Mouse (Mus musculus): ENCODE results near the gene Chchd3. TPM values are rescaled to one million over a fixed set of nuclear protein-coding genes. Genes with fewer than 3 reads are reported as not detected.

Gene Chchd3
- polyA plus RNA-seq, 1 experiment: 68.9 TPM

DNA sequence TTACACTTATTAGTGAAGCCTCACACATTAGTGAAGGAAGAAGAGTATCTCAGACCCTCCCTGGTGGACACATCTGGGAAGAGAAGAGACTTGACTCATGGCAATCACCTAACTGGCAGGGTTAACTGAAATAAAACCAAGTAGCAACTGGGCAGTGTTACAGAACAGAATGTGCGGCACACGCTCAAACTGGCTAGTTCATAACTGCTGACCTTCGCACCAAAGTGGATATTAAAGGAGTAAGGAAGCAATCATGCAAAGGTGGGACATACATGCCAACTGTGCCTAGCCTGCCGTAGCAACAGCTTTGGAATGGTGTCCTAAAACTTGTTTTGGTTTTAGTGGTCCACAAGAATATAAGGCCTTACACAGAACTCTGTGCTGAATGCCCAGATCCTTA, 169.3 kb downstream of the Chchd3 start:
- Histone ChIP-seq H3K4me1 (replicated peaks; ENCODE audit: control insufficient read depth, insufficient read depth, low read length) (no peaks in the 10 kb centered on the region), H3K27ac (ENCODE audit: control insufficient read depth, insufficient read depth, low read length) (no peak overlapping the region), H3K36me3 (ENCODE audit: control insufficient read depth, insufficient read depth, low read length) (no peaks in the 10 kb centered on the region), H3K27me3 (ENCODE audit: control insufficient read depth, insufficient read depth, low read length) (no peaks in the 10 kb centered on the region), H3K4me3 (ENCODE audit: control insufficient read depth, insufficient read depth, low read length) (no peak overlapping the region)
- TF ChIP-seq POLR2A (IDR thresholded peaks at IDR 0.05; ENCODE audit: control insufficient read depth, extremely low read depth, insufficient read depth, low read length, poor library complexity) (no peak), CTCF (IDR thresholded peaks at IDR 0.05; ENCODE audit: borderline replicate concordance, control insufficient read depth, extremely low read depth, insufficient read depth, low read length, poor library complexity) (no peak)
- 96% methylated on average over 4 of the region's 4 CpGs for WGBS
- DNase-seq: no peak

DNA sequence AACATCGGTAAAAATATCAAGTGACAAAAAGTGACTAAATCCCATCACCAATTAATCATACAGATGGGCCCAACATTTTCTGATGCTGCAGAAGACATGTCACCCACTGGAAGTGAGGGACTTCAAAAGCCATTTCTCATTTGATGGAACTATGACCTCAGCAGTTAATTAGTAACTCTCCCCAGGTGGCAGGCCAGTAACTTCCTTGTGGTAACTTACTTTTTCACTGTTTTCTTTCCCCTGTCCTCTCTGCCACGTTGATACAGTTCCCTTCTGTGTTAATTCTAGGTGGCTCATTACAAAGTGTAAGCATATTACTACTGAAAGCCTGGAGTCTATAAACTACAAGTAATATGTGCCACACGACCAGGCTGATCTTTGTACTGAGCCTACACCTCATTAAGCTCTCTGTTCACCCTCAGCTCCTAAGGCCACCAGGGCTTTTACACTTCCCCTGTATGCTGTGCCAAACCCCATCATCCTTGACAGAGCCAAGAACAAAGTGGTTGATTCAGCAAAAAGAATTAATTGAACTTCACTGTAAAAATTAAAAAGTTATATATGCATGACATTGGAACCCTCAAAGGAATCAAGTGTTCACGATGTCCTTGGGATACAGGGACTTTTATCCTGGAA, 171.0 kb downstream of the Chchd3 start:
- Histone ChIP-seq H3K27me3 (ENCODE audit: control insufficient read depth, insufficient read depth, low read length) (no peaks in the 10 kb centered on the region), H3K4me1 (replicated peaks; ENCODE audit: control insufficient read depth, insufficient read depth, low read length) (no peaks in the 10 kb centered on the region), H3K27ac (ENCODE audit: control insufficient read depth, insufficient read depth, low read length) (no peak overlapping the region), H3K4me3 (ENCODE audit: control insufficient read depth, insufficient read depth, low read length) (no peak overlapping the region), H3K36me3 (ENCODE audit: control insufficient read depth, insufficient read depth, low read length) (no peaks in the 10 kb centered on the region)
- no peak for TF ChIP-seq POLR2A (IDR thresholded peaks at IDR 0.05; ENCODE audit: control insufficient read depth, extremely low read depth, insufficient read depth, low read length, poor library complexity)
- no peak for TF ChIP-seq CTCF (IDR thresholded peaks at IDR 0.05; ENCODE audit: borderline replicate concordance, control insufficient read depth, extremely low read depth, insufficient read depth, low read length, poor library complexity)
- 78% methylated on average over 4 of the region's 4 CpGs for WGBS
- no peak for DNase-seq

DNA sequence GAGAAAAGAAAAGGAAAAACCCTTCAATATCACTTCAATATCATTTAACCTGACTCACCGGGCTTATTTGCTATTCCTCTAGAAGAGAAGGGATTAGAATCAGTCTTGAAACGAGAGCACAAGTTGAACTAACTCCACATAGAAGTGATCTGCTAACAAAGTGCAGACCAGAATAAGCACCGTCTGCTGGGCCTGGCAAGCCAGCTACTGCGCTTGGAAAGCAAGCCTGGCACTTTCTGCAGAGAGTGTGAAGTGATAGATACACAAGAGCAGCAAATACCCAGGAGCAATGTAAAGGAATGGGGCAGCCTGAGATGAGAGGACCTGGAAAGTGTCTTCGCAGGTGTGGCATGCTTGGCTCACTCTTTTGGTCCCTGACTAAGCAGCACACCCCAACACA, 181.5 kb downstream of the Chchd3 start:
- H3K4me1 ChIP-seq (replicated peaks; ENCODE audit: control insufficient read depth, insufficient read depth, low read length): no peaks in the 10 kb centered on the region
- TF ChIP-seq CTCF (IDR thresholded peaks at IDR 0.05; ENCODE audit: borderline replicate concordance, control insufficient read depth, extremely low read depth, insufficient read depth, low read length, poor library complexity) (no peak), POLR2A (IDR thresholded peaks at IDR 0.05; ENCODE audit: control insufficient read depth, extremely low read depth, insufficient read depth, low read length, poor library complexity) (no peak)
- DNase-seq: no peak
- no peaks in the 10 kb centered on the region for H3K27me3 ChIP-seq (ENCODE audit: control insufficient read depth, insufficient read depth, low read length)
- H3K36me3 ChIP-seq (ENCODE audit: control insufficient read depth, insufficient read depth, low read length): 0 out of 2 replicates have a peak, but pooled peaks cover 4% of the 10 kb centered on the region
- whole genome bisulfite sequencing: 97% methylated on average over 5 of the region's 5 CpGs
- no peak overlapping the region for H3K4me3 ChIP-seq (ENCODE audit: control insufficient read depth, insufficient read depth, low read length)
- no peak overlapping the region for H3K27ac ChIP-seq (ENCODE audit: control insufficient read depth, insufficient read depth, low read length)

DNA sequence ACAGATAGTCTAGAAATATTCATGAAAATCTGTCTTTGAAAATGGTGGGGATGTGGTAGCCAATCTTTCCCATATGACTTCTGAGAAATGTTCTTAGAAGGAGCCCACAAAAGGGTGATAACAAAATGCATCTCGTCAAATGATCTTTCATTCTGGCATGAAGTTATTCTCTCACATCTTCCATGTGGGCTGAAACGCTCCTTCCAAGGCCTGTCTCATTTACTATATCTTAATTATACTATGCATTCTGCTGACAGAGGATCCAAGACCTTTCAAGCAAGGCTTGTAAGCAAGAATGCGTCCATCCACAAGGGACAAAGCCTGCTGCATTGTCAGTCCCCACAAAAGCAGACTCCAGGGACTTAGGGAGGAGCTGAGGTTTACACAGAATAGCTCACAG, 185.9 kb downstream of the Chchd3 start:
- 0 out of 2 replicates have a peak, but pooled peaks cover 4% of the 10 kb centered on the region for H3K36me3 ChIP-seq (ENCODE audit: control insufficient read depth, insufficient read depth, low read length)
- H3K4me1 ChIP-seq (replicated peaks; ENCODE audit: control insufficient read depth, insufficient read depth, low read length): no peaks in the 10 kb centered on the region
- H3K27ac ChIP-seq (ENCODE audit: control insufficient read depth, insufficient read depth, low read length): no peak overlapping the region
- no peak overlapping the region for H3K4me3 ChIP-seq (ENCODE audit: control insufficient read depth, insufficient read depth, low read length)
- DNase-seq: no peak
- TF ChIP-seq CTCF (IDR thresholded peaks at IDR 0.05; ENCODE audit: borderline replicate concordance, control insufficient read depth, extremely low read depth, insufficient read depth, low read length, poor library complexity): no peak
- no peak for TF ChIP-seq POLR2A (IDR thresholded peaks at IDR 0.05; ENCODE audit: control insufficient read depth, extremely low read depth, insufficient read depth, low read length, poor library complexity)
- H3K27me3 ChIP-seq (ENCODE audit: control insufficient read depth, insufficient read depth, low read length): no peaks in the 10 kb centered on the region
- WGBS: 85% methylated on average over 3 of the region's 3 CpGs

DNA sequence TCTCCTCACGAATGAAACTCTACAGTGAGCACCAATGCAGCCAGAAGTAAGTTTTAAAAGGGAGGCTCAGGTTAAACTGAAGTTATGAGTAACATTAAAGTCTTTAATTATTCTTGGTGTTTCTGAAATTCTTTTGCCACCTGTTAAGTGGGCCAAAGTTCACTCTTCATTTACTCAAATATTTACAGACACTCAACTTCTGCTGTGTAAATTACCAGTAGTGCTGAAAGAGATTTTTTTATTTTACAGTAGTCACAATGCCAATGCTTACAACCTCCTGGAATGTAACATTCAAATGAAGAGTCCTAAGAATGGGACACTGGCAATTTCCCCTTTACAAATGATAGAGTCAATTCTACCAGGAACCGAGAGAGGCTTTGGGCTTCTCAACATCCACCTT, 187.3 kb downstream of the Chchd3 start:
- WGBS: 98% methylated on average over 2 of the region's 2 CpGs
- no peak overlapping the region for H3K4me3 ChIP-seq (ENCODE audit: control insufficient read depth, insufficient read depth, low read length)
- TF ChIP-seq POLR2A (IDR thresholded peaks at IDR 0.05; ENCODE audit: control insufficient read depth, extremely low read depth, insufficient read depth, low read length, poor library complexity) (no peak), CTCF (IDR thresholded peaks at IDR 0.05; ENCODE audit: borderline replicate concordance, control insufficient read depth, extremely low read depth, insufficient read depth, low read length, poor library complexity) (no peak)
- H3K36me3 ChIP-seq (ENCODE audit: control insufficient read depth, insufficient read depth, low read length): 0 out of 2 replicates have a peak, but pooled peaks cover 1% of the 10 kb centered on the region
- DNase-seq: no peak
- H3K27me3 ChIP-seq (ENCODE audit: control insufficient read depth, insufficient read depth, low read length): no peaks in the 10 kb centered on the region
- H3K27ac ChIP-seq (ENCODE audit: control insufficient read depth, insufficient read depth, low read length): no peak overlapping the region
- no peaks in the 10 kb centered on the region for H3K4me1 ChIP-seq (replicated peaks; ENCODE audit: control insufficient read depth, insufficient read depth, low read length)

DNA sequence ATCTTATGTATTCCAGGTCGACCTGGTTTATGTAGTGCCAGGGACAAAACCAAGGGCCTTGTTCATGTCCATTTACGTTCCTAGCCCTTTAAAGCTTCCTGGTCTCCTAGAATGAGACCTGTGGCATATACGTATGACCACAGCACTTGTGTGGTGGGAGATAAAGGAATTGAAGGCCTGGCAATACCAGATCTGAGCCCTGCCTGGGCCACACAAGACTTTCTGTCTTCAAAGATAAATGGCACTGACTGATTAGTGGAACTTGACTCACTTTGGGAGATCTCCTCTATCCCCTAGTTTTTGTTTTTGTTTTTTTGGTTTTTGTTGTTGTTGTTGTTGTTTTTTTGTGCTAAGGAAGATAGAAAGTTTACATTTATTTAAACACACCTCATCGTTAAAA, 209.1 kb downstream of the Chchd3 start:
- Histone ChIP-seq H3K36me3 (ENCODE audit: control insufficient read depth, insufficient read depth, low read length) (no peaks in the 10 kb centered on the region), H3K27ac (ENCODE audit: control insufficient read depth, insufficient read depth, low read length) (no peak overlapping the region), H3K27me3 (ENCODE audit: control insufficient read depth, insufficient read depth, low read length) (no peaks in the 10 kb centered on the region), H3K4me1 (replicated peaks; ENCODE audit: control insufficient read depth, insufficient read depth, low read length) (no peaks in the 10 kb centered on the region), H3K4me3 (ENCODE audit: control insufficient read depth, insufficient read depth, low read length) (no peak overlapping the region)
- no peak for TF ChIP-seq POLR2A (IDR thresholded peaks at IDR 0.05; ENCODE audit: control insufficient read depth, extremely low read depth, insufficient read depth, low read length, poor library complexity)
- no peak for TF ChIP-seq CTCF (IDR thresholded peaks at IDR 0.05; ENCODE audit: borderline replicate concordance, control insufficient read depth, extremely low read depth, insufficient read depth, low read length, poor library complexity)
- 96% methylated on average over 4 of the region's 4 CpGs for WGBS
- DNase-seq: no peak

DNA sequence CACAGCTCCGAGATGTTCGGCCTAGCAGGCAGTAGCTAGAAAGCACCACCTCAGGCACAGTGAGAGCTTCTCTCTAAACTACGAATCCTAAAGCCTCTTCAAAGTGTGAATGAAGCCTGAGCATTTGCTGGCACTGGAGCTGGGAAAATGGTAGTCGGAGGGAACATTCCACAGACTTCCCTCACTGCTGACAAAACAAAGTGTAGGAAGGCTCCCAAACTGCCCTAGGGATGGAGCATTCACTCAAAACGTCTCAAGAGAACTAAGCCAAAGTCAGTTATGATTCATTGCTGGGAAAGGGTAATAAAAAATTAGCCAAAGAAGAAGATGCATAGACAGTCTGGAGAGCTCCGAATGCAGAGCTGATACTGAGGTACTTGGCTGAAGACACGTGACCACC, 211.1 kb downstream of the Chchd3 start:
- H3K4me1 ChIP-seq (replicated peaks; ENCODE audit: control insufficient read depth, insufficient read depth, low read length): no peaks in the 10 kb centered on the region
- no peak for TF ChIP-seq POLR2A (IDR thresholded peaks at IDR 0.05; ENCODE audit: control insufficient read depth, extremely low read depth, insufficient read depth, low read length, poor library complexity)
- H3K36me3 ChIP-seq (ENCODE audit: control insufficient read depth, insufficient read depth, low read length): no peaks in the 10 kb centered on the region
- H3K27ac ChIP-seq (ENCODE audit: control insufficient read depth, insufficient read depth, low read length): no peak overlapping the region
- 92% methylated on average over 7 of the region's 7 CpGs for WGBS
- no peaks in the 10 kb centered on the region for H3K27me3 ChIP-seq (ENCODE audit: control insufficient read depth, insufficient read depth, low read length)
- H3K4me3 ChIP-seq (ENCODE audit: control insufficient read depth, insufficient read depth, low read length): no peak overlapping the region
- no peak for DNase-seq

Data from thymus, adult 2 months (tissue).